Mouse (Mus musculus) bone marrow, adult 2 months (tissue): ENCODE results near the gene Tmem147.

Experiments
- CTCF ChIP-seq: fragments of 200-500 bp; IDR thresholded peaks from 2 replicates; pipeline ENCODE4 v1.5.1; 2011; ENCODE audit warnings: low read length, control low read depth; ENCODE audit not compliant: control insufficient read depth, insufficient read depth
- POLR2A ChIP-seq: fragments of 200-500 bp; IDR thresholded peaks from 2 replicates; pipeline ENCODE4 v1.6.1; 2011; ENCODE audit warnings: low read depth, mild to moderate bottlenecking, control low read depth, low read length, borderline replicate concordance; ENCODE audit not compliant: control insufficient read depth

DNA sequence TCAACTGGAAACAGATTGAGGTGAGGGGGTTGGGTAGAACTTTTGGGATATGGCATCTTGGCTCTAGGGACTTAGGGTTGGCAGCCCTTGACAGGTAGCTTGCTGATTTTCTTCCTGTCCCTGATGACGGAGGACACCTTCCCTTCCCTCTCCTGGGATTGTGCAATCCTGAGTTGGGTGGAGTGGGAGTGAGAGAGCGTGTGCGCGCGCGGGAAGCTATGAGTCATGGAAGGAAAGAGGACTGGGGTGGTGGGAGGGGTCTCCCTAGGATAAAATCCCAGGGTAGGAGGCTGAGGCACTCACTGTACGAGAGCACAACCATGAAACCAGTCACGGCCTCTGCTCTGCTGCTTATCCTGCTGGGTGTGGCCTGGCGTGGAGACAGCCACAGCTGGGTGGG lies 46.8 kb upstream of the Tmem147 start:
- TF ChIP-seq POLR2A, result no peak
- TF ChIP-seq CTCF, result no peak
